ENCODE assay signal across 12 mouse cellular contexts in genomic region chr1:181864971-181865862, GRCm38 (mm10). TPM values are rescaled to one million over a fixed set of nuclear protein-coding genes. Genes with fewer than 3 reads are reported as not detected.
DNase-seq lines count a peak whose midpoint lies in the region; ATAC-seq lines count a peak whose summit lies in the region.
"Had no signal": no experiment of that assay in that cellular context is flagged by ENCODE, and none has a peak within 500 bp of the region (broad histone marks: within the 10 kb centered on the region; RNA-seq: fewer than 3 reads in every experiment).

No protein-coding gene starts in this region.

- ATAC-seq in lung, embryonic 16.5 days (ENCODE audit: low read depth): peak; percentile 58; the same call in 1 of the 2 replicates
- ATAC-seq in intestine, embryonic 15.5 days: peak; percentile 83
- ATAC-seq in neutrophil, adult 5-6 weeks (ENCODE audit: extremely low read depth, insufficient number of reproducible peaks, low FRiP score, poor library complexity, severe bottlenecking): peak; percentile 23; the same call in 1 of the 2 replicates
- no peak for ATAC-seq in forebrain, embryonic 12.5 days (ENCODE audit: low FRiP score)
- ATAC-seq: forebrain, embryonic 16.5 days had no signal

- 60% methylated on average over 11 of the region's 11 CpGs for WGBS in lung, embryonic 16.5 days
- 58% methylated on average over 11 of the region's 11 CpGs for WGBS in intestine, embryonic 15.5 days
- 80% methylated on average over 11 of the region's 11 CpGs for WGBS in forebrain, embryonic 12.5 days

- H3K9ac ChIP-seq in lung, embryonic 16.5 days (ENCODE audit: low read length): no peak overlapping the region
- peak overlapping the region; percentile 6; the same call in 1 of the 2 replicates for H3K9ac ChIP-seq in intestine, embryonic 15.5 days
- no peak overlapping the region for H3K9ac ChIP-seq in forebrain, embryonic 12.5 days

- no peaks in the 10 kb centered on the region for H3K36me3 ChIP-seq in lung, embryonic 16.5 days (ENCODE audit: control insufficient read depth, insufficient read depth, low read length)
- no peaks in the 10 kb centered on the region for H3K36me3 ChIP-seq in intestine, embryonic 15.5 days
- no peaks in the 10 kb centered on the region for H3K36me3 ChIP-seq in forebrain, embryonic 12.5 days (replicated peaks)
- H3K36me3 ChIP-seq: hindbrain, embryonic 10.5 days had no signal

- no peak for DNase-seq in lung, postnatal 10 days
- DNase-seq in yolk sac, embryonic 10.5 days (ENCODE audit: low spot score): peak; percentile 74
- no peak for DNase-seq in urinary bladder, postnatal 4 days (ENCODE audit: low spot score in 2 of 2)
- DNase-seq: cerebellum, adult 18-20 months; kidney, adult 11 months had no signal

- H3K4me1 ChIP-seq in lung, embryonic 16.5 days (replicated peaks; ENCODE audit: control insufficient read depth, insufficient read depth, low read length): peaks cover 9% of the 10 kb centered on the region; the same call in 1 of the 2 replicates
- peaks cover 12% of the 10 kb centered on the region for H3K4me1 ChIP-seq in intestine, embryonic 15.5 days (replicated peaks)
- peaks cover 7% of the 10 kb centered on the region for H3K4me1 ChIP-seq in forebrain, embryonic 12.5 days

- H3K4me2 ChIP-seq in lung, embryonic 16.5 days (ENCODE audit: low read depth, low read length): no peak overlapping the region
- peak overlapping the region; percentile 31; the same call in 1 of the 2 replicates for H3K4me2 ChIP-seq in intestine, embryonic 15.5 days (replicated peaks)
- no peak overlapping the region for H3K4me2 ChIP-seq in forebrain, embryonic 12.5 days
- H3K4me2 ChIP-seq: heart, embryonic 11.5 days had no signal

- H3K4me3 ChIP-seq in lung, embryonic 16.5 days (ENCODE audit: low read length): no peak overlapping the region
- H3K4me3 ChIP-seq in intestine, embryonic 15.5 days (replicated peaks): no peak overlapping the region
- H3K4me3 ChIP-seq in forebrain, embryonic 12.5 days (replicated peaks): no peak overlapping the region
- H3K4me3 ChIP-seq: hindbrain, embryonic 10.5 days had no signal

- no peaks in the 10 kb centered on the region for H3K27me3 ChIP-seq in lung, embryonic 16.5 days (ENCODE audit: control insufficient read depth, insufficient read depth, low read depth, low read length)
- no peaks in the 10 kb centered on the region for H3K27me3 ChIP-seq in intestine, embryonic 15.5 days (replicated peaks)
- H3K27me3 ChIP-seq in forebrain, embryonic 12.5 days: no peaks in the 10 kb centered on the region

- no peaks in the 10 kb centered on the region for H3K9me3 ChIP-seq in lung, embryonic 16.5 days (ENCODE audit: control insufficient read depth, low read length)
- H3K9me3 ChIP-seq in intestine, embryonic 15.5 days: no peaks in the 10 kb centered on the region
- no peaks in the 10 kb centered on the region for H3K9me3 ChIP-seq in forebrain, embryonic 12.5 days
- H3K9me3 ChIP-seq: hindbrain, embryonic 10.5 days had no signal

- H3K27ac ChIP-seq in lung, embryonic 16.5 days (ENCODE audit: low read length): peak overlapping the region; percentile 23; the same call in 1 of the 2 replicates
- peak overlapping the region; percentile 85 for H3K27ac ChIP-seq in intestine, embryonic 15.5 days
- H3K27ac ChIP-seq in forebrain, embryonic 12.5 days: no peak overlapping the region
- H3K27ac ChIP-seq: hindbrain, embryonic 10.5 days had no signal

RNA-seq across cellular contexts. Expression of gene Lbr, which starts 22.4 kb away (rescaled TPM):
- 134 and 139 TPM in 2 replicates for polyA plus RNA-seq in lung, embryonic 16.5 days (2015; fragmentation: Nextera tagmentation; extraction: Ambion mirVana)
- 138 and 156 TPM in 2 replicates for polyA plus RNA-seq in intestine, embryonic 15.5 days (2015; fragmentation: Nextera tagmentation; extraction: Ambion mirVana)
- total RNA-seq in neutrophil, adult 5-6 weeks (2017): 344 and 351 TPM in 2 replicates
- polyA plus RNA-seq in forebrain, embryonic 12.5 days (2016; fragmentation: Nextera tagmentation; extraction: Ambion mirVana): 151 and 161 TPM in 2 replicates
